Mouse (Mus musculus): ENCODE data around the gene Nr5a2. TPM values are rescaled to one million over a fixed set of nuclear protein-coding genes. Genes with fewer than 3 reads are reported as not detected.
A peak's percentile ranks its signal among the peaks of the same experiment; 100 is the strongest.

The Nr5a2 gene
- polyA plus RNA-seq, 1 experiment from 2014 or later, result 0.52 TPM

DNA sequence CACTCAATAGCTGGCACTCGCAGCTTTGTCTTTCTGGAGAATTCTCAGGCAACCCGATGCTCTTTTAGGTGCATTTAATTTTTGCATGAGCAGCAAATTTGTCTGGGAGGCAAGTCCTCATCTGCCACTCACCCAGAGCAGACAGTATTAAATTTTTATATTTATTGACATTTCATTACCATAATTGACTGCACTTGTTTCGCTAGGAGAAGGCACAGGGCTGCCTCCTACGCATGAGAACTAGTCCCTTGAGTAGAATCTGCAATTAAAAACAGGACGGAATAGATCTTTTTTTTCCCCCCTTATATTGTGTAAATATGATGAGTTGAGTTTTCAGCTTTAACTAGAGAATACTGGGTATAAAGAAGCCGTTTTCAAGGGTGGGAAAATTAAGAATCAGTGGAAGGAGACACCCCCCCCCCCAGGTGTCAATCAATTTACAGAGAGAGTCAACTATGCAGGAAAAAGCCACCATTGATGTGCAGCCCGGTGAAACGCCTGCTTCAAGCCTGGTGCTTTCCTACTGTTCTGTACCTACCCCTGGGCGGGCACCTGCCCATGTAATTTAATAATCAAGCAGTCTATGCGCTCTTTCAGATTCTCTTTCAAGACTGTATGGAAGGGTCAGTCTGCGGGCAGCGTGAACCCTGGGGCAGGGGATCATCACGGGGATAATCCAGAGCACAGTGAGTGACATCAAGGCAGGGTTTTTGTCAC lies 76.6 kb downstream of the Nr5a2 start:
- WGBS, result 80% methylated on average over 13 of the region's 13 CpGs
- ATAC-seq (ENCODE audit: low FRiP score), result peak; percentile 48
- Histone ChIP-seq H3K27me3 (ENCODE audit: control insufficient read depth, insufficient read depth, low read length) (no peaks in the 10 kb centered on the region), H3K9me3 (ENCODE audit: control insufficient read depth, low read length) (no peaks in the 10 kb centered on the region), H3K4me2 (no peak overlapping the region), H3K27ac (ENCODE audit: low read depth, low read length) (no peak overlapping the region), H3K9ac (ENCODE audit: low read length) (no peak overlapping the region), H3K36me3 (ENCODE audit: control insufficient read depth, insufficient read depth, low read length) (no peaks in the 10 kb centered on the region), H3K4me1 (ENCODE audit: control insufficient read depth, insufficient read depth, low read length) (no peaks in the 10 kb centered on the region), H3K4me3 (ENCODE audit: low read depth, low read length) (no peak overlapping the region)
- no peak for DNase-seq (ENCODE audit: low spot score, missing footprints)

DNA sequence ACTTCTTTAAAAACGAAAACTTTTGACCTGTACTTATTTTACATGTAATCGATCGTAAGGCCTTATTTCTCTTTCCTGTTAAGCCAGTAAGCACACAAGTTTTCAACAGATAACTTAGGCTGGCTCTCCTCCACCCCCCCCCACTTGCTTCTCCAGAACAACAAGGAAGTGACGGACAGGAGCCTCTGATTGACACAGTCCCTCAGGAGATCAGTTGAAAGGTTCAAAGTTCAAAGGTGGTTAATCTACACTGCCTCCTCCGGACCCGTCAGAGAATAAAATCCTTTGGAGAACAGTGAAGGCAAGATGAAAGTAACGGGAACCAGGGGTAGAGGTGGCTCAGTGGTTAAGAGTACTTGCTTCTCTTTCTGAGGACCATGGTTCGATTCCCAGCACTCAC lies 80.0 kb downstream of the Nr5a2 start:
- no peaks in the 10 kb centered on the region for H3K27me3 ChIP-seq (ENCODE audit: control insufficient read depth, insufficient read depth, low read length)
- H3K9me3 ChIP-seq (ENCODE audit: control insufficient read depth, low read length), result no peaks in the 10 kb centered on the region
- H3K4me3 ChIP-seq (ENCODE audit: low read depth, low read length), result no peak overlapping the region
- DNase-seq (ENCODE audit: low spot score, missing footprints) (no peak), ATAC-seq (ENCODE audit: low FRiP score) (no peak)
- no peak overlapping the region for H3K4me2 ChIP-seq
- no peaks in the 10 kb centered on the region for H3K36me3 ChIP-seq (ENCODE audit: control insufficient read depth, insufficient read depth, low read length)
- no peak overlapping the region for H3K27ac ChIP-seq (ENCODE audit: low read depth, low read length)
- no peak overlapping the region for H3K9ac ChIP-seq (ENCODE audit: low read length)
- no peaks in the 10 kb centered on the region for H3K4me1 ChIP-seq (ENCODE audit: control insufficient read depth, insufficient read depth, low read length)
- 81% methylated on average over 8 of the region's 8 CpGs for WGBS

DNA sequence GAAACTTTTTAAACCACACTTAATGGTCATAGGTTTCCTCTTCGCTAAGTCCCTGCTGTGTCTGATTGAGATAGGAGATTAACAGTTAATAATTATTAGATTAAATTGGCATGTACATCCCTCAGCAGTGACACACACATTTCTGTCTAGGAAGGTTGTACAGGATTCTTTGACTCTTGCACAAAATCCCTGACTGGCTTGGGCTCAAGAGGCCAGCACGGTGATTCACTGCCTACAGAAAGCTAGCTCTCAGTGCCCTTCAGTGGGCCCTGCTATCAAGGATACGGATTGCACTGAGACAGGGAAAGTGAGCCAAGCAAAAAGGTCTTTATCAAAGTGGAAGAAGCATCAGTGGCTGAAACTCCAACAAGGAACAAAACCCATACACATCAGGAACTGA lies 85.2 kb downstream of the Nr5a2 start:
- H3K27ac ChIP-seq (ENCODE audit: low read depth, low read length), result no peak overlapping the region
- H3K36me3 ChIP-seq (ENCODE audit: control insufficient read depth, insufficient read depth, low read length), result no peaks in the 10 kb centered on the region
- DNase-seq (ENCODE audit: low spot score, missing footprints) (no peak), ATAC-seq (ENCODE audit: low FRiP score) (no peak)
- no peak overlapping the region for H3K4me2 ChIP-seq
- H3K4me3 ChIP-seq (ENCODE audit: low read depth, low read length), result no peak overlapping the region
- no peaks in the 10 kb centered on the region for H3K9me3 ChIP-seq (ENCODE audit: control insufficient read depth, low read length)
- H3K4me1 ChIP-seq (ENCODE audit: control insufficient read depth, insufficient read depth, low read length), result no peaks in the 10 kb centered on the region
- no peak overlapping the region for H3K9ac ChIP-seq (ENCODE audit: low read length)
- 89% methylated on average over 3 of the region's 3 CpGs for WGBS
- H3K27me3 ChIP-seq (ENCODE audit: control insufficient read depth, insufficient read depth, low read length), result no peaks in the 10 kb centered on the region

DNA sequence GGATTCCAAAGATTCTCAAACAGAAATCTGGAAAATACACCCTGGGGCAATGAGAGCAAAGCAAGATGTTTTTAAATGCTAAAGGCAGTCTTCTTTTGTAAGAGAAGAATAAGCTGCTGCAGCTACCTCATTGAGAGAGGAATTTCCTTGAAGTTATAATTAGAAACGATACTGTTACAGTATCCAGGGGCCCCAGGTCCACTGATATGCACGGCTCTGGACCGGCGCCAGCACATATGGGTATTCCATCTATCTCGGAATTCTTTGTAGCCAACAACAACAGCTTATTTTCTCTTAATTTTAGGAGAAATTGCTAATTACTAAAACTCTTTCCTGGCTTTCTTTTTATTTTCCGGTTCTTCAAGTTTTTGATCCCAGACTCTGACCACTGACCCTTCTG lies 91.3 kb downstream of the Nr5a2 start:
- Histone ChIP-seq H3K9me3 (ENCODE audit: control insufficient read depth, low read length) (no peaks in the 10 kb centered on the region), H3K9ac (ENCODE audit: low read length) (no peak overlapping the region), H3K4me2 (no peak overlapping the region), H3K27ac (ENCODE audit: low read depth, low read length) (no peak overlapping the region), H3K4me1 (ENCODE audit: control insufficient read depth, insufficient read depth, low read length) (no peaks in the 10 kb centered on the region), H3K36me3 (ENCODE audit: control insufficient read depth, insufficient read depth, low read length) (no peaks in the 10 kb centered on the region), H3K4me3 (ENCODE audit: low read depth, low read length) (no peak overlapping the region), H3K27me3 (ENCODE audit: control insufficient read depth, insufficient read depth, low read length) (no peaks in the 10 kb centered on the region)
- 87% methylated on average over 6 of the region's 6 CpGs for WGBS
- ATAC-seq (ENCODE audit: low FRiP score) (no peak), DNase-seq (ENCODE audit: low spot score, missing footprints) (no peak)

DNA sequence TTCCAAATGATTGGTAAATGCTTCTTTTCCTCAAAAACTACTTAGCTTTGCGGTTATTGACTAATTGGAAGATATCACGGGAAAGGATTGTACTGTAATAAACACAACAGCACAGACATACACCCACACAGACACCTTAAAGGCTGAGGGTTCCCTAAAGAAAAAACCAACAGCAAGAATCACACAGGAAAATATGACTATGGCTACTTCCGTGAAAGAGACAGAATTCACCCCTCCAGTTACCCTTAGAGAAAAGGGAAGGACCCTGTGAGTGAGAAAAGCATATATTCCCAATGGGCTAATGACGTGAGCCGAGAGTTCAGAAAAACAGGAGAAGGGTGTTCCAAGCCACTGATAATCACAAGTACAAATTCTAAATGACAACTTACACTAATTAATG lies 92.0 kb downstream of the Nr5a2 start:
- 87% methylated on average over 5 of the region's 5 CpGs for WGBS
- no peak overlapping the region for H3K4me3 ChIP-seq (ENCODE audit: low read depth, low read length)
- no peak for ATAC-seq (ENCODE audit: low FRiP score)

DNA sequence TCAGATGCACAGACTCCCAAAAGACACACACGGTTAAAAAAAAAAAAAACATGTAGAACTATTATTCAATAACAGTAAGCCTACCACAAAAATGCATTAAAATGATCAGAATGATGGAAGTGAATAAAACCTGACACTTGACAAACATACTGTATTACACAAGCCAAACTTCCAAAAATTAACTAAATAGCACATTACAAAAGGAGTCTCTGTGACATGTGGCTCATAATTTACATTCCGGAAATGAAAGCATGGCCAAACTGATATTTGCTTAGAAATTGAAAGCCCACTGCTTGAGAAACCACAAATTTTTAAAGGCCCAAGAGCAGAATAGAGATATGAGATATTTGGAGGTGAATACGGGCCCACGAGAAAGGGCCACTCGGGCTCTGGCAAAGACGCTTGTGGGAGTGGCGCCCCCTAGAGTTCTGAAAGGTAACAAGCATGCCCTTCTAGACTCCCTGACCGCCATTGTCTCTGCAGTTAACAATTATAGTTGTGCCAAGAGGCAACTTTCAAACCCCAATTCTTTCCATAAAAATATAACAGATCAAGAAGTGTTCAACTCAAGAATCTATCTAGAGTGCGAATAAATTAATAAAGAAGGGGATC lies 93.7 kb downstream of the Nr5a2 start:
- DNase-seq (ENCODE audit: low spot score, missing footprints) (no peak), ATAC-seq (ENCODE audit: low FRiP score) (no peak)
- H3K4me3 ChIP-seq (ENCODE audit: low read depth, low read length), result no peak overlapping the region
- H3K27ac ChIP-seq (ENCODE audit: low read depth, low read length), result no peak overlapping the region
- 69% methylated on average over 9 of the region's 9 CpGs for WGBS
- H3K27me3 ChIP-seq (ENCODE audit: control insufficient read depth, insufficient read depth, low read length), result no peaks in the 10 kb centered on the region
- H3K36me3 ChIP-seq (ENCODE audit: control insufficient read depth, insufficient read depth, low read length), result no peaks in the 10 kb centered on the region
- no peaks in the 10 kb centered on the region for H3K4me1 ChIP-seq (ENCODE audit: control insufficient read depth, insufficient read depth, low read length)
- H3K9me3 ChIP-seq (ENCODE audit: control insufficient read depth, low read length), result no peaks in the 10 kb centered on the region
- no peak overlapping the region for H3K4me2 ChIP-seq
- no peak overlapping the region for H3K9ac ChIP-seq (ENCODE audit: low read length)

More for the DNA sequence above, 92.0 kb downstream of the Nr5a2 start:
- Histone ChIP-seq H3K27ac (ENCODE audit: low read depth, low read length) (no peak overlapping the region), H3K4me2 (no peak overlapping the region), H3K9me3 (ENCODE audit: control insufficient read depth, low read length) (no peaks in the 10 kb centered on the region), H3K9ac (ENCODE audit: low read length) (no peak overlapping the region), H3K27me3 (ENCODE audit: control insufficient read depth, insufficient read depth, low read length) (no peaks in the 10 kb centered on the region), H3K4me1 (ENCODE audit: control insufficient read depth, insufficient read depth, low read length) (no peaks in the 10 kb centered on the region), H3K36me3 (ENCODE audit: control insufficient read depth, insufficient read depth, low read length) (no peaks in the 10 kb centered on the region)
- DNase-seq (ENCODE audit: low spot score, missing footprints), result no peak

DNA sequence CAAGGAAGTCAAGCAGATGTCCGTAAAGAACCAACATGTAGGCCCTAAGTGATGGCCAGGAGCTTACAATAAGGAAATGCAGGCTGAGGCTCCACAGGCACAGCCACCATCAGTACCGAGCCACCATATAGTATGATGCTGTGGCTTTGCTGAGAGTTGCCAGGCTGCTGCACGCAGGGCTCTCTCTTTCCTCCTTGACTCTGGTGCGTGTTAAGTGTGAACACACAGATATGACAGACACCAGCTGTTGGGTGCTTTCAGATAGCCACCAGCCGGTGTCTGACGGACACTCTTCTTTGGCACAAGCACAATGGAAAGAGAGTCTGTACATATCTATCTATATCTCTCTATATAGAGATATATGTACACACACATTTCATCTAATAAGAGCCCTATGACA lies 97.0 kb downstream of the Nr5a2 start:
- ATAC-seq (ENCODE audit: low FRiP score) (no peak), DNase-seq (ENCODE audit: low spot score, missing footprints) (no peak)

DNA sequence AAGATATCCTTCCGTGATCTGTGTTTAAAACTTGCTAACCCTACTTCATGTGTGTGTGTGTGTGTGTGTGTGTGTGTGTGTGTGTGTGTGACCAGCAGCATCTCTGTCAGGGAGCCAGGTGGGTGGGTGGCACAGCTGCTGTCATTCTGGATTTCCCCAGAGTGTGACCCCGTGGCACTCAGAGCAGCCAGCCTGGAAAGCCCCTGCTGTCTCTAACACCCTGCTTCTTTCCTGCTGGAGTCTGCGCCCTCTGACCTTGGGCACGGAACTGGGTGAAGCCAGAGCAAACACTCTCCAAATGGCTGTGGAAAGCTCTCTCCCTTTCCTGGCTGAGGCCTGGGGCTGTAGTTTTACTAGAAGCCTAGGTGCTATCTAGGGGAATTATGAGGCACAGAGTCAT lies 100.8 kb downstream of the Nr5a2 start:
- WGBS, result 58% methylated on average over 4 of the region's 4 CpGs
- Histone ChIP-seq H3K9ac (ENCODE audit: low read length) (no peak overlapping the region), H3K9me3 (ENCODE audit: control insufficient read depth, low read length) (no peaks in the 10 kb centered on the region), H3K27ac (ENCODE audit: low read depth, low read length) (no peak overlapping the region), H3K36me3 (ENCODE audit: control insufficient read depth, insufficient read depth, low read length) (no peaks in the 10 kb centered on the region), H3K27me3 (ENCODE audit: control insufficient read depth, insufficient read depth, low read length) (no peaks in the 10 kb centered on the region), H3K4me3 (ENCODE audit: low read depth, low read length) (no peak overlapping the region), H3K4me2 (no peak overlapping the region), H3K4me1 (ENCODE audit: control insufficient read depth, insufficient read depth, low read length) (no peaks in the 10 kb centered on the region)
- DNase-seq (ENCODE audit: low spot score, missing footprints), result no peak
- ATAC-seq (ENCODE audit: low FRiP score), result peak; percentile 48; the same call in 1 of the 2 replicates

More for the DNA sequence above, 97.0 kb downstream of the Nr5a2 start:
- Histone ChIP-seq H3K4me2 (no peak overlapping the region), H3K36me3 (ENCODE audit: control insufficient read depth, insufficient read depth, low read length) (no peaks in the 10 kb centered on the region), H3K27me3 (ENCODE audit: control insufficient read depth, insufficient read depth, low read length) (no peaks in the 10 kb centered on the region), H3K9ac (ENCODE audit: low read length) (no peak overlapping the region), H3K4me1 (ENCODE audit: control insufficient read depth, insufficient read depth, low read length) (no peaks in the 10 kb centered on the region), H3K27ac (ENCODE audit: low read depth, low read length) (no peak overlapping the region), H3K9me3 (ENCODE audit: control insufficient read depth, low read length) (no peaks in the 10 kb centered on the region), H3K4me3 (ENCODE audit: low read depth, low read length) (no peak overlapping the region)
- WGBS, result 94% methylated on average over 6 of the region's 6 CpGs

DNA sequence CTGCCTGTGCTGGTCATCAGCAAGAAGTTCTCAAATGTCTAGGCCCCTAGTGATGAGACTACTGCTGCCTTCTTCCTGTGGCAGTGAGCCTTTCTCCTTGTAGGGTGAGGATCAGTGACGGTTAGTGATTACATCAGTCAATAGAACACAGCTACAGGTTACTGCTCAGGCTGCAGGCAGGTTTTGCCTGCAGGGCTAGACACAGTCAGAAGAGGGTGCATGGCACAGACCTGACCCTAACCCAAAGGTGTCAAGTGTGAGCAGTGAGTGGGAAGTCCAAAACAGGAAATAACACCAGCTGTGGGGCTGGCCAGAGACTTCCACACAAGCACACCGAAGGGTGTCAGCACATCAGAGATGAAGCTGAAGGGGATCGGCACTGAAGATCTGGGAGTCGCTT lies 101.5 kb downstream of the Nr5a2 start:
- DNase-seq (ENCODE audit: low spot score, missing footprints) (no peak), ATAC-seq (ENCODE audit: low FRiP score) (no peak)
- no peak overlapping the region for H3K9ac ChIP-seq (ENCODE audit: low read length)
- H3K4me2 ChIP-seq, result no peak overlapping the region
- 84% methylated on average over 4 of the region's 4 CpGs for WGBS
- no peaks in the 10 kb centered on the region for H3K36me3 ChIP-seq (ENCODE audit: control insufficient read depth, insufficient read depth, low read length)
- no peaks in the 10 kb centered on the region for H3K4me1 ChIP-seq (ENCODE audit: control insufficient read depth, insufficient read depth, low read length)
- no peaks in the 10 kb centered on the region for H3K27me3 ChIP-seq (ENCODE audit: control insufficient read depth, insufficient read depth, low read length)
- no peak overlapping the region for H3K27ac ChIP-seq (ENCODE audit: low read depth, low read length)
- H3K4me3 ChIP-seq (ENCODE audit: low read depth, low read length), result no peak overlapping the region
- H3K9me3 ChIP-seq (ENCODE audit: control insufficient read depth, low read length), result no peaks in the 10 kb centered on the region
